Comparison of ENCODE assay signal across 8 mouse cellular contexts in genomic region chr17:44455681-44456600, GRCm38 (mm10).
DNase-seq lines count a peak whose midpoint lies in the region; ATAC-seq and TF ChIP-seq lines count a peak whose summit lies in the region.

No protein-coding gene starts in this region.

- TF ChIP-seq POLR2A in thymus, adult 2 months (IDR thresholded peaks at IDR 0.05; ENCODE audit: control insufficient read depth, extremely low read depth, insufficient read depth, low read length, poor library complexity) = no peak

- H3K4me1 ChIP-seq in embryonic facial prominence, embryonic 14.5 days (ENCODE audit: control insufficient read depth, insufficient read depth, low read length) = no peaks in the 10 kb centered on the region
- no peaks in the 10 kb centered on the region for H3K4me1 ChIP-seq in heart, postnatal 0 days (ENCODE audit: control insufficient read depth, insufficient read depth)
- no peaks in the 10 kb centered on the region for H3K4me1 ChIP-seq in liver, embryonic 14.5 days (replicated peaks; ENCODE audit: control insufficient read depth in 2 of 2, insufficient read depth in 2 of 2, low read length in 1 of 2)
- no peaks in the 10 kb centered on the region for H3K4me1 ChIP-seq in neural tube, embryonic 14.5 days (ENCODE audit: control insufficient read depth, insufficient read depth, low read length)
- H3K4me1 ChIP-seq in thymus, adult 2 months (replicated peaks; ENCODE audit: control insufficient read depth, insufficient read depth, low read length) = 0 out of 2 replicates have a peak, but pooled peaks cover 3% of the 10 kb centered on the region

- H3K36me3 ChIP-seq in embryonic facial prominence, embryonic 14.5 days (ENCODE audit: control insufficient read depth, insufficient read depth, low read length) = no peaks in the 10 kb centered on the region
- H3K36me3 ChIP-seq in heart, postnatal 0 days (replicated peaks; ENCODE audit: control insufficient read depth, insufficient read depth, low read length) = no peaks in the 10 kb centered on the region
- H3K36me3 ChIP-seq in liver, embryonic 14.5 days (replicated peaks; ENCODE audit: control insufficient read depth, insufficient read depth, low read depth) = no peaks in the 10 kb centered on the region
- H3K36me3 ChIP-seq in neural tube, embryonic 14.5 days (ENCODE audit: control insufficient read depth, insufficient read depth, low read length) = no peaks in the 10 kb centered on the region
- no peaks in the 10 kb centered on the region for H3K36me3 ChIP-seq in thymus, adult 2 months (ENCODE audit: control insufficient read depth, insufficient read depth, low read length)

- peak; percentile 81 for TF ChIP-seq CTCF in heart, postnatal 0 days (IDR thresholded peaks at IDR 0.05; ENCODE audit: low read depth)
- TF ChIP-seq CTCF in liver, embryonic 14.5 days (IDR thresholded peaks at IDR 0.05; ENCODE audit: low read depth) = peak; percentile 69
- peak; percentile 62; the same call in 1 of the 2 replicates for TF ChIP-seq CTCF in thymus, adult 2 months (IDR thresholded peaks at IDR 0.05; ENCODE audit: borderline replicate concordance, control insufficient read depth, extremely low read depth, insufficient read depth, low read length, poor library complexity)

- TF ChIP-seq EP300 in heart, postnatal 0 days (IDR thresholded peaks at IDR 0.05; ENCODE audit: low read depth) = no peak
- TF ChIP-seq EP300 in liver, embryonic 14.5 days (IDR thresholded peaks at IDR 0.05; ENCODE audit: low read depth) = no peak

- H3K27me3 ChIP-seq in embryonic facial prominence, embryonic 14.5 days (replicated peaks; ENCODE audit: control insufficient read depth, insufficient read depth, low read length) = 0 out of 2 replicates have a peak, but pooled peaks cover 3% of the 10 kb centered on the region
- peaks cover 10% of the 10 kb centered on the region; the same call in 1 of the 2 replicates for H3K27me3 ChIP-seq in heart, postnatal 0 days (ENCODE audit: control insufficient read depth, insufficient read depth, low read length)
- H3K27me3 ChIP-seq in liver, embryonic 14.5 days (ENCODE audit: control insufficient read depth, insufficient read depth, low read length) = no peaks in the 10 kb centered on the region
- H3K27me3 ChIP-seq in neural tube, embryonic 14.5 days (ENCODE audit: control insufficient read depth, insufficient read depth, low read length) = no peaks in the 10 kb centered on the region
- H3K27me3 ChIP-seq in thymus, adult 2 months (ENCODE audit: control insufficient read depth, insufficient read depth, low read length) = no peaks in the 10 kb centered on the region

- ATAC-seq in embryonic facial prominence, embryonic 14.5 days (ENCODE audit: low read depth) = peak; percentile 91
- peak; percentile 53; the same call in 1 of the 2 replicates for ATAC-seq in heart, postnatal 0 days (ENCODE audit: insufficient read depth, low read depth)
- no peak for ATAC-seq in liver, embryonic 14.5 days (ENCODE audit: insufficient read depth)
- ATAC-seq in neural tube, embryonic 14.5 days (ENCODE audit: low read depth) = peak; percentile 78

- peak overlapping the region; percentile 30 for H3K4me2 ChIP-seq in embryonic facial prominence, embryonic 14.5 days (ENCODE audit: low read depth, low read length)
- no peak overlapping the region for H3K4me2 ChIP-seq in heart, postnatal 0 days (ENCODE audit: low read depth, low read length)
- no peak overlapping the region for H3K4me2 ChIP-seq in liver, embryonic 14.5 days (ENCODE audit: low read depth)
- no peak overlapping the region for H3K4me2 ChIP-seq in neural tube, embryonic 14.5 days (ENCODE audit: low read depth, low read length)

- WGBS in embryonic facial prominence, embryonic 14.5 days = 20% methylated on average over 12 of the region's 12 CpGs
- WGBS in heart, postnatal 0 days = 30% methylated on average over 12 of the region's 12 CpGs
- 27% methylated on average over 12 of the region's 12 CpGs for WGBS in liver, embryonic 14.5 days (ENCODE audit: insufficient replicate concordance)
- WGBS in neural tube, embryonic 14.5 days = 45% methylated on average over 12 of the region's 12 CpGs
- 29% methylated on average over 12 of the region's 12 CpGs for WGBS in thymus, adult 2 months

- peak; percentile 51 for DNase-seq in A20 (ENCODE audit: low read depth, low spot score)
- peak; percentile 67 to 78 for DNase-seq in adrenal gland, postnatal 36 days
- peak; percentile 84 for DNase-seq in embryonic facial prominence, embryonic 14.5 days (ENCODE audit: low spot score)
- peak; percentile 42 for DNase-seq in heart, postnatal 0 days (ENCODE audit: low spot score)
- peak; percentile 61 to 75 for DNase-seq in kidney, postnatal 25 days
- no peak for DNase-seq in liver, embryonic 14.5 days (ENCODE audit: low read depth in 3 of 3, low spot score in 3 of 3)
- peak; percentile 70 for DNase-seq in thymus, adult 2 months

- H3K9ac ChIP-seq in embryonic facial prominence, embryonic 14.5 days (ENCODE audit: low read depth, low read length) = no peak overlapping the region
- no peak overlapping the region for H3K9ac ChIP-seq in heart, postnatal 0 days (replicated peaks; ENCODE audit: low read depth, low read length)
- no peak overlapping the region for H3K9ac ChIP-seq in liver, embryonic 14.5 days (replicated peaks)
- H3K9ac ChIP-seq in neural tube, embryonic 14.5 days (replicated peaks; ENCODE audit: low read depth, low read length) = no peak overlapping the region

- H3K4me3 ChIP-seq in embryonic facial prominence, embryonic 14.5 days (ENCODE audit: low read depth, low read length) = no peak overlapping the region
- H3K4me3 ChIP-seq in heart, postnatal 0 days (ENCODE audit: low read depth, low read length) = no peak overlapping the region
- no peak overlapping the region for H3K4me3 ChIP-seq in liver, embryonic 14.5 days (ENCODE audit: insufficient read depth in 1 of 2, low read depth in 2 of 2, low read length in 2 of 2)
- no peak overlapping the region for H3K4me3 ChIP-seq in neural tube, embryonic 14.5 days (ENCODE audit: low read depth, low read length)
- H3K4me3 ChIP-seq in thymus, adult 2 months (ENCODE audit: control insufficient read depth, insufficient read depth, low read length) = no peak overlapping the region

- H3K27ac ChIP-seq in embryonic facial prominence, embryonic 14.5 days (replicated peaks; ENCODE audit: low read depth, low read length) = no peak overlapping the region
- no peak overlapping the region for H3K27ac ChIP-seq in heart, postnatal 0 days (ENCODE audit: low read depth)
- no peak overlapping the region for H3K27ac ChIP-seq in liver, embryonic 14.5 days
- H3K27ac ChIP-seq in neural tube, embryonic 14.5 days (ENCODE audit: low read depth, low read length) = no peak overlapping the region
- no peak overlapping the region for H3K27ac ChIP-seq in thymus, adult 2 months (ENCODE audit: control insufficient read depth, insufficient read depth, low read length)

- no peaks in the 10 kb centered on the region for H3K9me3 ChIP-seq in embryonic facial prominence, embryonic 14.5 days (ENCODE audit: control insufficient read depth, low read length)
- H3K9me3 ChIP-seq in heart, postnatal 0 days (replicated peaks; ENCODE audit: control insufficient read depth, low read length) = no peaks in the 10 kb centered on the region
- no peaks in the 10 kb centered on the region for H3K9me3 ChIP-seq in liver, embryonic 14.5 days (ENCODE audit: control insufficient read depth, low read length)
- no peaks in the 10 kb centered on the region for H3K9me3 ChIP-seq in neural tube, embryonic 14.5 days (ENCODE audit: control insufficient read depth, low read length)

Comparison
In these comparisons a context has a peak if more than half of its experiments do, and no peak if none do; other contexts are left out.
1. DNase-seq: peak in A20 (single experiment), adrenal gland, postnatal 36 days (2 of 2), embryonic facial prominence, embryonic 14.5 days (single experiment), heart, postnatal 0 days (single experiment), kidney, postnatal 25 days (2 of 2) and thymus, adult 2 months (single experiment); none in liver, embryonic 14.5 days (0 of 3).
2. Peak in every context shown above with its lines, with median percentiles within 50 percentile points of each other: CTCF ChIP-seq.